Mouse (Mus musculus) CH12.LX (cell line): ENCODE measurements around the gene Rmdn2. TPM values are rescaled to one million over a fixed set of nuclear protein-coding genes. Genes with fewer than 3 reads are reported as not detected.

Experiments used
- DNase-seq: peaks from one replicate; pipeline ENCODE4 v3.0.0-alpha.2; 2013; ENCODE audit errors: extremely low read depth
- H3K27ac ChIP-seq: 2 replicates; pipeline ENCODE4 v1.5.1; 2012; ENCODE audit warnings: low read depth, mild to moderate bottlenecking, control low read depth, moderate library complexity; ENCODE audit not compliant: insufficient read depth
- H3K27me3 ChIP-seq: replicated peaks from 2 replicates; pipeline ENCODE3; 2012; ENCODE audit warnings: inconsistent platforms
- H3K36me3 ChIP-seq, 2 experiments: replicated peaks in 1 of 2; 2 replicates each; pipeline versions ENCODE3 to v1.6.1; 2012; ENCODE audit warnings: inconsistent platforms in 1 of 2, low read length in 1 of 2, mild to moderate bottlenecking in 1 of 2, mixed read lengths in 1 of 2, moderate library complexity in 1 of 2; ENCODE audit not compliant: control insufficient read depth in 1 of 2, insufficient read depth in 1 of 2
- H3K4me1 ChIP-seq, 2 experiments: 2 replicates each; pipeline ENCODE4 v1.6.1; 2012; ENCODE audit warnings: inconsistent platforms in 1 of 2, moderate library complexity in 1 of 2; ENCODE audit not compliant: insufficient read depth in 2 of 2, control insufficient read depth in 1 of 2
- H3K4me2 ChIP-seq: 2 replicates; pipeline ENCODE4 v1.6.1; 2012; ENCODE audit warnings: low read depth, mild to moderate bottlenecking, control low read depth; ENCODE audit not compliant: poor library complexity, insufficient read depth, severe bottlenecking
- H3K4me3 ChIP-seq, 3 experiments: fragments of 150-350 bp in 1 of 3; sonication (generic) in 1 of 3; replicated peaks in 1 of 3; 2 replicates each; pipeline versions ENCODE3 to v1.5.1; 2011 to 2012; ENCODE audit warnings: low read depth in 2 of 3, low read length in 2 of 3, mild to moderate bottlenecking in 2 of 3, moderate library complexity in 2 of 3, control low read depth in 1 of 3, improper control_type of control experiment in 1 of 3, inconsistent platforms in 1 of 3, mixed read lengths in 1 of 3; ENCODE audit not compliant: poor library complexity in 1 of 3
- H3K79me2 ChIP-seq: replicated peaks from 2 replicates; pipeline ENCODE4 v1.6.1; 2012; ENCODE audit warnings: mild to moderate bottlenecking, moderate library complexity; ENCODE audit not compliant: control insufficient read depth, poor library complexity, insufficient read depth, severe bottlenecking; ENCODE audit errors: extremely low read depth
- H3K9ac ChIP-seq: 2 replicates; pipeline ENCODE4 v1.6.1; 2012; ENCODE audit warnings: low read depth, mild to moderate bottlenecking, control low read depth, moderate library complexity; ENCODE audit not compliant: insufficient read depth
- H3K9me3 ChIP-seq: replicated peaks from 2 replicates; pipeline ENCODE3; 2012; ENCODE audit warnings: low read length, inconsistent platforms, mixed read lengths
- BHLHE40 ChIP-seq: IDR thresholded peaks from 2 replicates; pipeline ENCODE4 v1.6.1; 2011; ENCODE audit warnings: mild to moderate bottlenecking, low read depth, low read length, improper control_type of control experiment
- CHD1 ChIP-seq: IDR thresholded peaks from 2 replicates; pipeline ENCODE4 v1.6.1; 2012; ENCODE audit warnings: low read depth, low read length, improper control_type of control experiment, inconsistent platforms
- CHD2 ChIP-seq: IDR thresholded peaks from 2 replicates; pipeline ENCODE4 v1.6.1; 2011; ENCODE audit warnings: low read length, improper control_type of control experiment
- EP300 ChIP-seq: IDR thresholded peaks from 2 replicates; pipeline ENCODE4 v1.6.1; 2011; ENCODE audit warnings: low read length, improper control_type of control experiment
- ETS1 ChIP-seq: conservative IDR thresholded peaks from 2 replicates; pipeline ENCODE4 v1.6.1; 2012; ENCODE audit warnings: low read depth, mild to moderate bottlenecking, inconsistent platforms, low read length, improper control_type of control experiment, moderate library complexity
- GABPA ChIP-seq: IDR thresholded peaks from 2 replicates; pipeline ENCODE4 v1.6.1; 2012; ENCODE audit warnings: low read depth, low read length, improper control_type of control experiment, inconsistent platforms; ENCODE audit not compliant: insufficient replicate concordance
- IRF4 ChIP-seq: IDR thresholded peaks from 2 replicates; pipeline ENCODE4 v1.6.1; 2014; ENCODE audit warnings: low read depth, mild to moderate bottlenecking, inconsistent platforms, low read length, improper control_type of control experiment
- JUN ChIP-seq: IDR thresholded peaks from 2 replicates; pipeline ENCODE4 v1.6.1; 2011; ENCODE audit warnings: low read depth, mild to moderate bottlenecking, low read length, improper control_type of control experiment, moderate library complexity; ENCODE audit not compliant: insufficient read depth
- JUND ChIP-seq: conservative IDR thresholded peaks from 2 replicates; pipeline ENCODE4 v1.6.1; 2011; ENCODE audit warnings: low read depth, low read length, improper control_type of control experiment
- MEF2A ChIP-seq: IDR thresholded peaks from 2 replicates; pipeline ENCODE4 v1.6.1; 2014; ENCODE audit warnings: low read depth, mild to moderate bottlenecking, inconsistent platforms, low read length, improper control_type of control experiment, borderline replicate concordance
- NELFE ChIP-seq: IDR thresholded peaks from 2 replicates; pipeline ENCODE4 v1.6.1; 2011; ENCODE audit warnings: low read depth, low read length, improper control_type of control experiment
- NRF1 ChIP-seq: IDR thresholded peaks from 2 replicates; pipeline ENCODE4 v1.6.1; 2014; ENCODE audit warnings: low read depth, mild to moderate bottlenecking, inconsistent platforms, low read length, improper control_type of control experiment, moderate library complexity
- PAX5 ChIP-seq: IDR thresholded peaks from 2 replicates; pipeline ENCODE4 v1.6.1; 2012; ENCODE audit warnings: low read length, inconsistent platforms, mixed read lengths
- RAD21 ChIP-seq: IDR thresholded peaks from 2 replicates; pipeline ENCODE4 v1.6.1; 2011; ENCODE audit warnings: low read depth, mild to moderate bottlenecking, low read length, improper control_type of control experiment, moderate library complexity
- RCOR1 ChIP-seq: conservative IDR thresholded peaks from 2 replicates; pipeline ENCODE4 v1.6.1; 2012; ENCODE audit warnings: low read depth, mild to moderate bottlenecking, inconsistent platforms, low read length, improper control_type of control experiment
- TBP ChIP-seq: conservative IDR thresholded peaks from 2 replicates; pipeline ENCODE4 v1.6.1; 2011; ENCODE audit warnings: low read depth, low read length, improper control_type of control experiment
- USF1 ChIP-seq: IDR thresholded peaks from 2 replicates; pipeline ENCODE4 v1.6.1; 2014; ENCODE audit warnings: low read depth, mild to moderate bottlenecking, inconsistent platforms, low read length, improper control_type of control experiment
- USF2 ChIP-seq: conservative IDR thresholded peaks from 2 replicates; pipeline ENCODE4 v1.6.1; 2011; ENCODE audit warnings: low read depth, low read length, improper control_type of control experiment
- ZC3H11A ChIP-seq: IDR thresholded peaks from 2 replicates; pipeline ENCODE4 v1.6.1; 2012; ENCODE audit warnings: low read depth, mild to moderate bottlenecking, inconsistent platforms, low read length, improper control_type of control experiment
- ZKSCAN1 ChIP-seq: IDR thresholded peaks from 2 replicates; pipeline ENCODE4 v1.6.1; 2012; ENCODE audit warnings: low read depth, inconsistent platforms, low read length, improper control_type of control experiment, borderline replicate concordance
- ZMIZ1 ChIP-seq: IDR thresholded peaks from 2 replicates; pipeline ENCODE4 v1.6.1; 2012; ENCODE audit warnings: low read depth, mild to moderate bottlenecking, inconsistent platforms, low read length, improper control_type of control experiment
- ZNF384 ChIP-seq: IDR thresholded peaks from 2 replicates; pipeline ENCODE4 v1.6.1; 2012; ENCODE audit warnings: low read depth, low read length, improper control_type of control experiment, inconsistent platforms
- dilution Hi-C: fragments of 300-500 bp; cut with MboI; formaldehyde crosslinking; loops from 2 replicates; pipeline ENCODE4 v1.14.3; 2020; ENCODE audit warnings: low sequenced_read_pairs; ENCODE audit not compliant: extremely low pct_unique_long_range_greater_than_20kb, extremely low pct_ligation_motif_present
- in situ Hi-C: fragments of 300-500 bp; cut with MboI; formaldehyde crosslinking; loops from 3 replicates; pipeline ENCODE4 v1.14.3; 2019; ENCODE audit warnings: low sequenced_read_pairs, low pct_ligation_motif_present, low pct_unique_long_range_greater_than_20kb, mixed read lengths
- polyA plus RNA-seq: library from polyadenylated mRNA; unstranded; fragments of >175 nt; gene quantifications from 2 replicates; pipeline ENCODE4 v1.2.1, GENCODE M21; 2012; ENCODE audit warnings: low read depth; ENCODE audit not compliant: insufficient read length
- total RNA-seq, 2 experiments: library from RNA; depleted of rRNA; stranded (reverse); fragments of 300-350 nt in 1 of 2; fragments of >200 nt in 1 of 2; gene quantifications; 2 replicates each; pipeline ENCODE4 v1.2.3; 2012 to 2014

The Rmdn2 gene
- total and polyA plus RNA-seq, 3 experiments = 0.59 to 3.0 (median 2.2) TPM

- H3K36me3 ChIP-seq = no peaks in the 10 kb centered on the region
- H3K4me2 ChIP-seq = no peak overlapping the region
- dilution Hi-C loops = no loop called here
- peaks cover 0 to 18% of the 10 kb centered on the region in 2 experiments; a peak in 3 of 4 replicates for H3K4me1 ChIP-seq
- no peaks in the 10 kb centered on the region for H3K9me3 ChIP-seq
- H3K27ac ChIP-seq = no peak overlapping the region
- H3K9ac ChIP-seq = no peak overlapping the region
- H3K27me3 ChIP-seq = no peaks in the 10 kb centered on the region
- TF ChIP-seq GABPA = no peak
- peak; percentile 38; the same call in 1 of the 2 replicates for TF ChIP-seq EP300
- peak; percentile 57 for TF ChIP-seq ETS1
- TF ChIP-seq JUND = peak; percentile 70
- peak; percentile 56 for TF ChIP-seq JUN
- no peak for TF ChIP-seq CHD2
- DNase-seq = peak; percentile 51
- no peaks in the 10 kb centered on the region for H3K79me2 ChIP-seq
- H3K4me3 ChIP-seq = no peak overlapping the region
- in situ Hi-C loops = no loop called here
Measured at GRCm38 (mm10) chr17:79598596-79599577, 12.8 kb upstream of the Rmdn2 start.

- H3K4me2 ChIP-seq = no peak overlapping the region
- no peak overlapping the region for H3K4me3 ChIP-seq
- no peak for DNase-seq
- no peaks in the 10 kb centered on the region for H3K36me3 ChIP-seq
- H3K27me3 ChIP-seq = no peaks in the 10 kb centered on the region
- H3K27ac ChIP-seq = no peak overlapping the region
- H3K4me1 ChIP-seq = peaks cover 0 to 18% of the 10 kb centered on the region in 2 experiments; a peak in 3 of 4 replicates
- no peak for TF ChIP-seq NRF1
- TF ChIP-seq ZC3H11A = no peak
- no peak for TF ChIP-seq USF2
- no peak for TF ChIP-seq ETS1
- TF ChIP-seq PAX5 = no peak
- TF ChIP-seq ZMIZ1 = no peak
- TF ChIP-seq RAD21 = no peak
- TF ChIP-seq ZKSCAN1 = no peak
- no peak for TF ChIP-seq ZNF384
- TF ChIP-seq CHD1 = no peak
- no peak for TF ChIP-seq IRF4
- TF ChIP-seq NELFE = no peak
- no peak for TF ChIP-seq TBP
- TF ChIP-seq RCOR1 = no peak
- TF ChIP-seq MEF2A = no peak
- no peak for TF ChIP-seq BHLHE40
- no peak for TF ChIP-seq CHD2
- no peak for TF ChIP-seq USF1
- no peak for TF ChIP-seq GABPA
- no peaks in the 10 kb centered on the region for H3K79me2 ChIP-seq
- dilution Hi-C loops = no loop called here
- H3K9me3 ChIP-seq = no peaks in the 10 kb centered on the region
- H3K9ac ChIP-seq = no peak overlapping the region
- in situ Hi-C loops = no loop called here
Measured at GRCm38 (mm10) chr17:79600108-79600507, 11.6 kb upstream of the Rmdn2 start.
